Mouse (Mus musculus) E14TG2a.4 (cell line): ENCODE measurements around the gene Rab12.
"Not testable (repeated sequence)": the region's sequence is repeated elsewhere in the genome, so short reads cannot be mapped to it uniquely, and the experiment has no call there.

ENCODE experiments used
- H3K27me3 ChIP-seq: 2 replicates; pipeline ENCODE4 v1.6.1; 2014; ENCODE audit warnings: low read length, control low read depth; ENCODE audit not compliant: insufficient read depth
- H3K36me3 ChIP-seq: 2 replicates; pipeline ENCODE4 v1.6.1; 2014; ENCODE audit warnings: low read length, control low read depth; ENCODE audit not compliant: insufficient read depth
- H3K4me1 ChIP-seq: replicated peaks from 2 replicates; pipeline ENCODE4 v1.6.1; 2014; ENCODE audit warnings: low read depth, low read length, control low read depth
- H3K4me3 ChIP-seq: replicated peaks from 2 replicates; pipeline ENCODE4 v1.5.1; 2014; ENCODE audit warnings: mild to moderate bottlenecking, low read length
- H3K9me3 ChIP-seq: 2 replicates; pipeline ENCODE4 v1.6.1; 2014; ENCODE audit warnings: low read length, control low read depth
- CTCF ChIP-seq: conservative IDR thresholded peaks from 2 replicates; pipeline ENCODE4 v1.5.1; 2014; ENCODE audit warnings: low read length
- NANOG ChIP-seq: IDR thresholded peaks from 2 replicates; pipeline ENCODE4 v1.6.1; 2014; ENCODE audit warnings: borderline replicate concordance, low read length, mixed read lengths
- POU5F1 ChIP-seq: IDR thresholded peaks from 2 replicates; pipeline ENCODE4 v1.6.1; 2014; ENCODE audit warnings: low read length, borderline replicate concordance

The Rab12 gene

GRCm38 (mm10) chr17:66523396-66523795 is 3.9 kb upstream of the Rab12 start:
- H3K4me1 ChIP-seq, result peaks cover 11% of the 10 kb centered on the region
- peaks cover 10% of the 10 kb centered on the region for H3K9me3 ChIP-seq
- no peak overlapping the region for H3K4me3 ChIP-seq
- H3K27me3 ChIP-seq, result peaks cover 7% of the 10 kb centered on the region
- TF ChIP-seq CTCF, result no peak
- H3K36me3 ChIP-seq, result no peaks in the 10 kb centered on the region

DNA sequence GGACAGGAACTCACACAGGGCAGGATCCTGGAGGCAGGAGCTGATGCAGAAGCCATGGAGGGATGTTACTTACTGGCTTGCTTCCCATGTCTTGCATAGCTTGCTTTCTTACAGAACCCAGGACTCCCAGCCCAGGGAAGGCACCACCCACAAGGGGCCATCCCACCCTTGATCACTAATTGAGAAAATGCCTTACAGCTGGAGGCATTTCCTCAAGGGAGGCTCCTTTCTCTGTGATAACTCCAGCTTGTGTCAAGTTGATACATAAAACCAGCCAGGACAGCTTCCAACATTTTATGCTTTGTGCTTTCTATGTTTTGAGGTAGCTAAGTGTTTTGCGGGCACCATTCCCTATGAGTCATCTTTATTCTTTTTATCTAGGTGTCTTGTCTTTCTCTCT is 3.1 kb upstream of the Rab12 start:
- Histone ChIP-seq H3K27me3 (peaks cover 12% of the 10 kb centered on the region), H3K4me1 (peaks cover 19% of the 10 kb centered on the region), H3K9me3 (peaks cover 10% of the 10 kb centered on the region)
- not testable (repeated sequence) for H3K4me3 ChIP-seq, H3K36me3 ChIP-seq

GRCm38 (mm10) chr17:66518877-66519553 is 514 bp downstream of the Rab12 start:
- no peak for TF ChIP-seq POU5F1
- TF ChIP-seq CTCF, result no peak
- TF ChIP-seq NANOG, result no peak
- Histone ChIP-seq H3K27me3 (peaks cover 12% of the 10 kb centered on the region), H3K9me3 (no peaks in the 10 kb centered on the region), H3K4me3 (peak overlapping the region; percentile 94), H3K36me3 (peaks cover 14% of the 10 kb centered on the region; the same call in 1 of the 2 replicates), H3K4me1 (peaks cover 55% of the 10 kb centered on the region)

- TF ChIP-seq CTCF, result no peak
- no peak for TF ChIP-seq POU5F1
- TF ChIP-seq NANOG, result no peak
- peaks cover 17% of the 10 kb centered on the region; the same call in 1 of the 2 replicates for H3K36me3 ChIP-seq
- peaks cover 75% of the 10 kb centered on the region for H3K4me1 ChIP-seq
- no peak overlapping the region for H3K4me3 ChIP-seq
- peaks cover 12% of the 10 kb centered on the region for H3K27me3 ChIP-seq
- H3K9me3 ChIP-seq, result no peaks in the 10 kb centered on the region
Measured at GRCm38 (mm10) chr17:66516953-66517352, 2.6 kb downstream of the Rab12 start.

- Histone ChIP-seq H3K4me3 (0 out of 2 replicates have a peak overlapping the region, but pooled peaks have one; percentile 2), H3K9me3 (no peaks in the 10 kb centered on the region), H3K27me3 (peaks cover 12% of the 10 kb centered on the region), H3K4me1 (peaks cover 94% of the 10 kb centered on the region), H3K36me3 (peaks cover 31% of the 10 kb centered on the region)
- TF ChIP-seq NANOG (peak; percentile 31; the same call in 1 of the 2 replicates), CTCF (no peak), POU5F1 (no peak)
Measured at GRCm38 (mm10) chr17:66514288-66514995, 5.1 kb downstream of the Rab12 start.

DNA sequence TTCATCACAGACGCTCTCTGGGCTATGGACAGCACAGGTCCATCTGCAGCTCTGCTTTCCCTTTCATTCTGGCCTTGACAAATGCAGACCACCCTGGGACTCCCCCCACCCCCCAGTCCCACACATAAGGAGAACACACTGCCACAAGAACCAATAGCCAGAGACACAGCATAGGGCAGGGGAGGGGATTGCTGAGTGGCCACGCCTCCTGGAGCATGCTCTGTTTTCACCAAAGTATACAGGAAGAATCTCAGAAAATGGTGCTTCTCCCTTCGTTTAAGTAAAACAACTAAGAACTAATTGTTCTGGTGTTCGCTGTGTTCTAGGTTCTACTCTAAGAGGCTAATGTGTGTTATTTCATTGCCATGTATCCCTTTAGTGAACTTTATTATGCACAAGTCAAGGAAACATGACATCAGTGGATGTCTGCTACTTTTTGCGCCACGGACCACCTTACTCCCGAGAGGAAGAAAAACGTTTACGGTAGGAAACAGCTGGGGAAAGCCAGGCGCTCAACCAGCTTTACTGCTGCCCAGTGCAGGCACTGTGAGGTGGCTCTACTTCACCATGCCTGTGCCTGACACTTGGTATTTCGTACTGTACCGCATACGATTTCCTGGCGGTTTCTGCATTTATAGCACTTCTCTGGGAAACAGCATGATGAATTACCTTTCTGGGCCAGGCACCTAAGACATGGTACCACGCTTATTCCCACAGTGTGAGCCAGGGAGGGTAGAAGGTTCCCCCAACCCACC is 7.2 kb downstream of the Rab12 start:
- Histone ChIP-seq H3K4me1 (peaks cover 99% of the 10 kb centered on the region), H3K27me3 (no peaks in the 10 kb centered on the region), H3K9me3 (no peaks in the 10 kb centered on the region), H3K4me3 (peak overlapping the region; percentile 64), H3K36me3 (peaks cover 39% of the 10 kb centered on the region)
- TF ChIP-seq POU5F1 (no peak), CTCF (no peak), NANOG (no peak)

DNA sequence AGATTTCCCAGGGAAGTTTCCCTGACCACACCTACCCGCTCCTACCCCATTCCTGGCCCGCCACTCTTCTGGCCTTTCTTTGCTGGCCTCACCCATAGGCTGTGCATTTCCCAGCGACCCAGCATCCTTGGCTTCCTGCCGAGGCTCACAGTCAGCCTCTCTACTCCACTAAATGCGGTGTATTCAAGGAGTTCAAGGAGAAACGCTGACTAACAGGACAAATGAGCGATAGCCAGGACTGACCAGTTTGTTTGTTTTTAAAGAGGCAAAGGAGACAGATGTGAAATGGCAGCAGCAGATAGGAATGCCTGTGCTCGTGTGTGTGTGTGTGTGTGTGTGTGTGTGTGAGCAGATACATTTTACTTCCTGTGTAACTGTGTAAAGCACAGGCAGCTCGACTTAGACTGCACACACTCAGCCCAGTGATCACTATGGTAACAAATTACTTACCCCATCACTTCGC is 9.3 kb downstream of the Rab12 start:
- Histone ChIP-seq H3K4me1 (peaks cover 95% of the 10 kb centered on the region), H3K4me3 (peak overlapping the region; percentile 21; the same call in 1 of the 2 replicates), H3K9me3 (no peaks in the 10 kb centered on the region), H3K36me3 (peaks cover 33% of the 10 kb centered on the region), H3K27me3 (no peaks in the 10 kb centered on the region)
- TF ChIP-seq CTCF (no peak), POU5F1 (no peak), NANOG (no peak)
